Mouse (Mus musculus) retina, postnatal 1 day (tissue): ENCODE results near the gene Gm10382.
A peak's percentile ranks its signal among the peaks of the same experiment; 100 is the strongest.
"Not testable (repeated sequence)": the region's sequence is repeated elsewhere in the genome, so short reads cannot be mapped to it uniquely, and the experiment has no call there.

ENCODE experiments used
- DNase-seq: peaks from one replicate; pipeline ENCODE4 v3.0.0-alpha.2; 2012

The Gm10382 gene

DNA sequence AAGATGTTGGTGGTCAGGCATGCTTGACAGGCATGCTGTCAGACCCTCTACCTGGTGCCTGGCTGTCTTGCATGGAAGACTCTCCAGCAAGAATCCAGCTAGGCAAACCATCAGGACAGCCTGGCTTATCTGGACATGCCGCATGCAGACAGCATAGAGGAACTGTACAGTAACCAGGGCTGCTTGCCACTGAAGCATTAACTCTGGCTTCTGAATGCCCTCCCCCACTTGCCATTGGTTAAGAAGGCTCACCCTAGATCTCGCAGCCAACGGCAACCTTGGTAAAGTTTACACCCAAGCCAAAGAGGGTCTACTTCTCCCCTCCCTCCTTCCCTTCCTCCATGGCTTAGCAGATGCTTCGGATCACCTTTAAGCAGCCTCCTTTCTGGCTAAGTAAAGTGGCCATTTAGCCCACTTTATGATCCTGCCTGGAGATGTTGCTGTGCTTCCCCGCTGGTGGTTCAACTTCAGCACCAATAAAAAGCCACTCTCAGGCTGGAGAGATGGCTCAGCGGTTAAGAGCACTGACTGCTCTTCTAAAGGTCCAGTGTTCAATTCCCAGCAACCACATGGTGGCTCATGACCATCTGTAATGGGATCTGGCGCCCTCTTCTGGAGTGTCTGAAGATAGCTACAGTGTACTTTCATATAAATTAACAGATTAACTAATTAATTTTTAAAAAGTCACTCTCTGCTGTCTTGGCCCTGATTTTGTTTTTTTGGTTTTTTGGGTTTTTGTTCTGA lies 18.0 kb upstream of the Gm10382 start:
- no peak for DNase-seq

DNA sequence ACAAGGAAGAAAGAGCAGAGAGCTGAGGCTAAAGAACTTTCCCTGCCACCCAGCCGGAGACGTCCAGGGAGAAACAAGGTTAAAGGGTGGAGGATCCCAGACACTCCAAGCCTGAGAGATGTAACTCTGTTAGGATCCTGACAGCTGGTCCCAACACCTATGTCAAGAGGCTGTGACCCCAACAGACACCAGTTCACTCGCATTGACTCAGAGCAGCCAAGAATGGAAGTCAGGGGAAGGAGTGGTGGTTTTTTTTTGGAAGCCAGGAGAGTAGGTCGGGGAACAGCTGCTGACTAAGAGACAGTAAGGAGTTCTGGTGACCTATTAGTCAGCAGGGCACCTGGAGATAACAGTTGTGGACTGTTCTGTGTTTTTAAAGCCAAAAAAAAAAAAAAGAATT lies 17.1 kb upstream of the Gm10382 start:
- DNase-seq: no peak

DNA sequence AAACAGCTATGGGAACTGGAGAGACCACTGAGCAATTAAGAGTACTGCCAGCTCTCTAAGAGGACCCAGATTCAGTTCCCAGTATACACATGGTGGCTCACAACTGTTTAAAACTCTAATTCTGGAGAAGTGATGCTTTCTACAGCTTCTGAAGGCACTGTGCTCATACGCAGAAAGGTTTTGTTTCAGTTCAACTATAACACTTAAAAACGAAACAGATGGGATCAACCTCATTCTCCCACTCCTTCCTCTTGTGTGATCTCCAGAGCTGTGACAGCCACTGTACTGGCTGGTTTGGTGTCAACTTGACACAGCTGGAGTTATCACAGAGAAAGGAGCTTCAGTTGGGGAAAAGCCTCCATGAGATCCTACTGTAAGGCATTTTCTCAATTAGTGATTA lies 13.3 kb upstream of the Gm10382 start:
- DNase-seq: no peak

DNA sequence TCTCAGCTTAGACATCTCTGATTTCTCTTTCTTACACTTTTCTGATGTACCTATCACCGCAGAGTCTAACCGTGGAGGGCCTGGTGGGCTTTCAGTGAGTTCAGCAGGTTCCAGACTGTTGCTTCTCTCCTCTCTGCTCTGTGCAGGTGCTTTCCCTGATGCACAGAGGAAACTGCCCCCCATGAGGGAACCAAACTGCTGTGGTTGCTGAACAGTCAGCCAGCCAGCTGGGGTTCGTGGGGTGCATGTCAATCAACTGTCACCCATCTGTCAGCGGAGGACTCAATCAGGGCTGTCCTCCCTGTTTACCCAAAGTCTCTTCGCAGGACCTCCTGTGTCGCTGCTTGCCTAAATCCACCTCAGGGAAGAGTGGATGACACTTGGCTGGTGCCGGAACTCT lies 11.9 kb upstream of the Gm10382 start:
- no peak for DNase-seq

DNA sequence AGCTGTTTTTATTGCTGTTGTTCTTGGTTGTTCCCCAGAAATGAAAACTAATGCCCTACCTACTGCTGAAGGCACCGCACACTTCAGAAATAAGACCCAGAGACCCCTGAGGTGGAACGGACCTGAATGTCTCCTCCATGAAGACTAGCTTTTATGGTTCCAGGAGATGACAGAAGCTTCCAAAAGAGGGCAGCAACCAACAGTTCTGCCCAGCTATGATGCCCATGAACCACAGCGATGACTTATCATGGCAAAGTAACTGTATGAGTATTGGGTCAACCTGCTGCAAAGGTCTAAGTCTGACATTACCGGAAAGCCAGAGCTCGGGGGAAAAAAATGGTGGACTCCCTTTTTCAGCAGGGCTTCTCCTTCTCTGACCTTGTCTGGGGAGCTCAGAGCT lies 10.2 kb upstream of the Gm10382 start:
- no peak for DNase-seq

DNA sequence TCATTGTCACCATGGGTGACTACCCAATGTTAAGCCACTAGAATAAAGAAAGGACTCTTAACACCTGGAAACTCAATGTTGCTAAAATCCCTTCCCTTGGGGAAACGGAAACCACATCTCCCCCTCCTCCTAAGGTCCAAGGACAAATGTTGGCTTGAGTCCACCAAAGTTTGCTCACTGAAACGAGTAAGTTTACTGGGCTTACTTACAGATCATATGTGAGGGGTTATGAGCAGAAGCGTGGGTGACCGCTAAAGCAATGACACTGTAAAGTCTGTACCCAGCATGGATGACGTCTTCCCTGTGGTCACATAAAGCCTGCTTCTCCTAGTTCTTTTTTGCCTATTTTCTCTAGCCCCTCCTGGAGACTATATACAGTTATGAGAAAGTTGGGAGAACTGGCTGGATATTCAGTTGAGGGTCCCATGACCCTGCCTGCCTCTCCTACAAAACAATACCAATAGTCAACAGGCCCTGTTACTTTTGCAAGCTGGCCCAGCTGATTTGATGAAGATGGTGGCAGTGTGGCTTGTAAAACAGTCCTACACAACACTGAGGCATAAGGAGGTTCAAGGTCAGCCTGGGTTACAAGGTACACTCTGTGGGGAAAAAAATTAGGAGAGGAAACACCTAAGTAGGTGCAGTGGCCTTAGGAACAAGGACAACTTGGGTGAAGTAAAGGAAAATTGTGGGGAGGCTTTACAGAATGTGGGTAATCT lies 7.0 kb upstream of the Gm10382 start:
- DNase-seq: no peak

DNA sequence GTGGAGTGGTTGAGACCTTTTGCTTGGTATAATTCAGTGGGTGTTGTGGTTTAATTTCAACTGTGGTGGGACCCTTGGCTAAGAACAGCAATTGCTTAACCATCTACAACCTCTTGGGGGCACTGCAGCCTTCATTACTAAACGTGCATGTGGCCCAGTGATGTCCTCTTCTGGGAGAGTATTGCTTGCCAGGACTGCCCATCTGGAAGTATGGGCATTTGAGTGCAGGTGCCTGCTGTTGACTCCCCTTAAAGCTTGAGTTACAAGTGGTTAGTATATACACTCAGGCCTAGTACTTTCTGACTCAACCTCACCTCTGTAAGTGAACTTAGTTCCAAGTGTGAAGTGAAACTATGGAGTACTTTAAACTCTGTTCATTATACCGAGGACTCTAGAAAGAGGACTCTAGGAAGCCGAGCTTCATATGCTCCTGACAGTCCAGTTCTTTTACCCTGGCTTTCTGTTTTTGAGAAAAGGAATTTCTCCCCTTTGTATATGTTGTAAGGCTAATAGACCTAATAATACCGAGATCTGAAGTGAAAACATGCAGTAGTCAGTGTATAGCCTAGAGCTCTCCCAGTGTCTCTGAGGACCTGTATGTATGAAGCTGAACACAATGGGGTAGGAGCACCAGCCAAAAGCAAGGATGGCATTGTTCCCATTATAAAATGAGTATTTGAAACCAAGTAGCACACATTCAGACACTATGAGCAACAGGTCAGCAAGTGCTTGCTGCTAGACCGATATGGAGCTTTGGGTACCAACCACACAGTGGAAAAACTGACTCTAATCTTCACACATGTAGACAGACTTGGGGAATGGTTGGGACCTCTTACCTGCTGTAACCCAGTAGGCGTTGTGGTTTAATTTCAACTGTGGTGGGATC lies 6.2 kb upstream of the Gm10382 start:
- peak; percentile 84 for DNase-seq

DNA sequence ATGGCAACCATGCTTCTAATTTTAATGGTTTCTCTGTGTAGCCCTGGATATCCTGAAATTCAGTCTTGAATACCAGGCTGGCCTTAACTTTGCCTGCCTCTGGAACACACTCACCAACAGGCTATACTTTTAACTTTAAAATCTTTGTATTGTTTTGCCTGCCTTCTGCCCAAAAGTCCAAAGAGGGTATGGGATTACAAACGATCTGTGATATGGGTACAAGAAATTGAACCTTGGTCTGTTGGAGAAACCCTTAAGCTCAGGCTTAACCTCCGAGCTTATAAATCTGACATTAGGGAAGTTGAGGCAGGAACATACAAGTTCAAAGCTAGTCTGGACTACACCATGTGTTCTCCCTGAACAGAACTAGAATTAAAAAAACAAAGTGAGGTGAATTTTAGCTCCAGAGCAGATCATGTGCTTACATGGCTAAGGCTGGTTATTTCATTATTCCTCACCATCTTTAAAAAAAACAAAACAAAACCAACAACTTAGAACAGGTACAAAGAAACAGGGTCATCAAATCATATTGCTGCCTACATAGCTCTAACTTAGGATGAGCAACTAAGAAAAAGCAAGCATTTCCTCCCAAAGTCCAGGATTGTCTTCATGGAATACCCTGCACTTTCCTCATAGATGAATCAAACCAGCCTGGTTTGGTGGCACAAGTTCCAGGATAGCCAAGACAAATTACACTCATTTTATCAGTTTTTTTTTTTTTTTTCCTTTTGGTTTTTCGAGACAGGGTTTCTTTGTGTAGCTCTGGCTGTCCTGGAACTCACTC lies 5.3 kb upstream of the Gm10382 start:
- DNase-seq: no peak

DNA sequence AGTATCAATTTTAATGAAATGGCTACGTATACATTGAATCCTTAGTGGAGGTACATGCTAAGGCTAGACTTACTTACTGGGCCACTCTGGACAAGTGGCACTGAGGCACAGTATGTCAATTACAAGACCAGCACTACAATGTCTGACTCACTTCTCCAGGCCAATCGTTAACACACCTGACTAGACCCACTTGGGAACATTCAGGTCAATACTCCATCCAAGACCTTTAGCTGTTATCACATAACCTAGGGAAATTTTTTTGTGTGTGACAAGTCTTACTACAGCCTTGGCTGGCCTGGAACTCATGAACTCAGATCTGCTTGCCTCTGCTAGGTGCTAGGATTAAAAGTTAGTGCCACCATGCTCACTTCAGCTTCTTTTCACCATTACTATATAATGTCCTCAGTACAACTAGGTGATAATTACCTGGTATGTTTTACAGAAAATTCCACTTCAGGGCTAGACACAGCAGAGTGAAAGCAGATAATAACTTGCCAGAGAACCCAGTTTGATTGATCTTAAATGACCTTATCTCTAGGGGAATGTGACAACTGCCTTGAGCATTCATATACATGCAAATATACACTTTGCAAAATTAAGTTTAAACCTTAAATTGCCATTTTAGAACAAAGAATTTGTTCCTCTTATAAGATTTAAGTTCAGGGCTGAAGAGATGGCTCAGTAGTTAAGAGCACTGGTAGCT lies 4.5 kb upstream of the Gm10382 start:
- no peak for DNase-seq

DNA sequence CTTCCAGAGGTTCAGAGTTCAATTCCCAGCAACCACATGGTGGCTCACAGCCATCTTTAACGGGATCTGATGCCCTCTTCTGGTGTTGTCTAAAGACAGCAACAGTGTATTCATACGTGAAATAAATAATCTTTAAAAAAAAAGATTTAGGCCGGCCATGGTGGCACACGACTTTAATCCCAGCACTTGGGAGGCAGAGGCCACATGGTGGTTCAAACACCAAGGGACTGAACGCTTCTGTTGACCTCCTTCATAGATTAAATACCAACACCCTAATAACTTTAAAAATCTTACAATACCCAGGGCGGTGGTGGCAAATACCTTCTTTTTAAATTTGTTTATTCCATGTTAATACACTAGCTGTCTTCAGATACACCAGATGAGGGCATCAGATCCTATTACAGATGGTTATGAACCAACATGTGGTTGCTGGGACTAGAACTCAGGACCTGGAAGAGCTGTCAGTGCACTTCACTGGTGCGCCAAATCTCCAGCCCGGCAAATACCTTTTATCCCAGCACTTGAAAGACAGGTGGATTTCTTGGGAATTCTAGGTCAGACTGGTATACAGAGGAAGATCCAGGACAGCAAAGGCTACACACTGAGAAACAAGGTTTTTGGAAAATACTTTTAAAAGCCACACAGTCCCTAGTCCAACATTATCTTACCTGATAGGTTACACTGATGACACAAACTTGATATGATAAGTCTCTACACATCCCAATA lies 3.7 kb upstream of the Gm10382 start:
- no peak for DNase-seq

DNA sequence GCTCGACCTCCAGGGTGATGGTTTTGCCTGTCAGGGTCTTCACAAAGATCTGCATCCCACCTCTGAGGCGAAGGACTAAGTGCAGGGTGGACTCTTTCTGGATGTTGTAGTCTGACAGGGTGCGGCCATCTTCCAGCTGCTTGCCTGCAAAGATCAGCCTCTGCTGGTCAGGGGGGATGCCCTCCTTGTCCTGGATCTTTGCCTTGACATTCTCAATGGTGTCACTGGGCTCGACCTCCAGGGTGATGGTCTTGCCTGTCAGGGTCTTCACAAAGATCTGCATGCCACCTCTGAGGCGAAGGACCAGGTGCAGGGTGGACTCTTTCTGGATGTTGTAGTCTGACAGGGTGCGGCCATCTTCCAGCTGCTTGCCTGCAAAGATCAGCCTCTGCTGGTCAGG lies 1.8 kb upstream of the Gm10382 start:
- DNase-seq: not testable (repeated sequence)

DNA sequence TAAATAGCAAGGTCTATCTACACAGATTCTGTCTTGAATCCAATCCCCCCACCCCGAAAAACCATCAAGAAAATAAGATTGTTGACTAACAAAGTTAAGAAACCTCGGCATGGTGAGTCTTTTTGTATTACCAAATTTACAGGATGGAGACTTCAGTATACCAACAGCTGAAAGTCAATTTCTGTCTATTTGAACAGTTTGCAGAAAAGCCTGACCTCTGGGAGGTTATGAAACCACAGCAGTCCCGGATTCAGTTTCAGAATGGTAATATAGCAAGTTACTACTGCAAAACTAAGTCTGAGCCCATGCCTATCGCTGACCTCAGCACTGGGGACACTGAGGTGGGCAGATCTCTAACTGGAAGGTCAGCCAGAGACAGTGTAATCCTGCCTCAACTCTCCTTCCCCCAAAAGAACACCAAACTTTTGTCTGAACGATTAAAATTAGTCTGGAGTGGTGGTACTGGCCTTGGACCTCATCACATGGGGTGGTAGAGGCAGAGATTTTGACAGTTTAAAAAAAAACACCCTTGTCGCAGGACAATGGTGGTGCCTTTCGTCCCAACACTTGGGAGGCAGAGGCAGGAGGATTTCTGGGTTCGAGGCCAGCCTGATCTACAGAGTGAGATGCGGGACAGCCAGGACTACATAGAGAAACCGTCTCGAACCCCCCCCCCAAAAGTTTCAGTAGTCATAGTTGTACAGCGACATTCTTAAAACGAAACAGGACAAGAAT lies 597 bp upstream of the Gm10382 start:
- DNase-seq: no peak

DNA sequence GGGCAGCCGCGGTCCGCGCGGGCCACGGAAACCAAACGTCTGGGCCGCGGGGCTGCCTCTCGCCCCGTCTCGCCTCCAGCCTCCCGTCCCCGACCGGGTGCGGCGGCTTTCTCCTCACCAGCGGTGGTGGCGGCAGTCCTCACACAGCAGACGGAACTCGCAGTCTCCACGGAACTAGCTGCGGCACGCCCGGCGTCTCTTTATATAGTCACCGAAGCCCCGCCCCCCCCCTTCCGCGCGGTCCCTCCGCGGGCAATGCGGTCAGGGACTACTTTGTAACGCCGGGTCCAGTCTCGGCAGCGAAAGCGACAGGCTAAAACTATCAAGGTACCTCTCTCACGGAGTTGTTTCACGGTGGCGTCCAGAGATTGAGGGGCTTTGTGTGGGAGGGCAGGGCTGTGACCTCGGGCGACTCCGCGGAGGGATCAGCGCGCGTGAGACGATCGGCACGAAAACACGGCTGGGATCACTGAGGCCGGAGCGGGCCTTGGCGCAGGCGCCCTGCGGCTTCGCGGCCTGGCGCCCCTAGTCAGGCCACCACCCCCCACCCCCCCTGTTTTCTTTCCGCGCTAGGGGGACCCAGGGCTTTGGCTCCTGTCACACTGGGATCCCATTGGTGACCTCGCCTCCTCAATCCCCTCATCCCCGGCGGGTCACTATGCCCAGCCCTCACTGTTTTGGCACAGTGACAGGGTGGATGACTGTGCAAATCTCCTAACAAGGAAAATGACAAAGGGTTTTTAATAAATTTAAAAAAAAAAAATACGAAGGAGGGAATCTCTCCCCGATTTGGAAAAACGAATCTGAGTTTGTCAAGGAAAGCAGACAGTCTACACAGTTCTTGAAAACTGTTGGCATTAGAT lies 688 bp downstream of the Gm10382 start, which contains the start of gene Ubc:
Gene Ubc (minus strand): TSS at position 624 of the 863 bp plus-strand sequence.
- DNase-seq: peak; percentile 96

DNA sequence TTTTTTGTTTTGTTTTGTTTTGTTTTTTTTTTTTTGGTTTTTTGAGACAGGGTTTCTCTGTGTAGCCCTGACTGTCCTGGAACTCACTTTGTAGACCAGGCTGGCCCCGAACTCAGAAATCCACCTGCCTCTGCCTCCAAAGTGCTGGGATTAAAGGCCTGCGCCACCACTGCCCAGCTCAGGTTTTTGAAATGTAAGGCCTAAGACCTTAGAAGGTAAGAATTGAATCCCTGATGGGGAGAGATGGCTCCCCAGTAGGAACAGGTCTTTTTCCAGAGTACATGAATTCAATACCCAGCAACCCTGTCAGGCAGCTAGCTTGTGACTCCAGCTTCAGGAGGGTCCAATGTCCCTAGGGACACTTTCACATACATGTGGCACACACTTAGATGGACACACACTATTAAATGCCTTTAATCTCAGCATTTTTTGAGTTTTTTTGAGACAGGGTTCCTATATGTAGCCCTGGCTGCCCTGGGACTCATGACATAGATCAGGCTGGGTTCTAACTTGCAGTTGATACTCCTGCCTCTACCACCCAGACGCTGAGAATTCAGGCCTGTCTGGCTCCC lies 1.9 kb downstream of the Gm10382 start:
- no peak for DNase-seq

DNA sequence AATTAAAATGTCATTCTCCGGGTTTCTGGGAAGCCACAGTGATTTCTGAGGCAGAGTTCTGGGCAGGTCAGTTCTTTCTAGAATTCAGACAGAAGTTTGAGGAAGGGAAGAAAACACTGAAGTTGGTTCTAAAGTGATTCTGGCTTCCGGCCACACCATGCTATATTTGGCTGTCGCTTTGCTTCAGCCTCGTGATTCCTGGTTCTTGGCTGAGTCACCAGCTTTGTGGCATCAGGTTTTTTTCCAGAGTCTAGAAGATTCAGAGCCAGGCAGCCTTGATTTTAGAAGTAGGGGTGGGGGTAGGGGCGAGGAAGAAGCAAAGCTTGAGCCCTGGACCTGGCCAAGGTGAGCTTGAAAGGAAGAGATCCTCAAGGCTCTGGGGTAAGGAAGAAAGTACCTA lies 2.5 kb downstream of the Gm10382 start:
- DNase-seq: no peak

DNA sequence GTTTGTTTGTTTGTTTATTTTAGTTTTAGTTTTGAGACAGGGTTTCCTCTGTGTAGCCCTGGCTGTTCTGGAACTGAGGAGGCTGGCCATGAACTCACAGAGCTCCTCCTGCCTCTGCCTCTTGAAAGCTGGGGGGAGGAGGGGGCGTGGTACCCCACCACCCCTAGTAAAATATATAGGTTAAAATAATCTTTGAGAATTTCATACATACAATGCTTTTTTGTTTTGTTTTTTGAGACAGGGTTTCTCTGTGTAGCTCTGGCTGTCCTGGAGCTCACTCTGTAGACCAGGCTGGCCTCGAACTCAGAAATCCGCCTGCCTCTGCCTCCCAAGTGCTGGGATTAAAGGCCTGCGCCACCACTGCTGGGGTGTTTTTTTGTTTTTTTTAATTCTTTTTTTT lies 3.1 kb downstream of the Gm10382 start:
- not testable (repeated sequence) for DNase-seq

DNA sequence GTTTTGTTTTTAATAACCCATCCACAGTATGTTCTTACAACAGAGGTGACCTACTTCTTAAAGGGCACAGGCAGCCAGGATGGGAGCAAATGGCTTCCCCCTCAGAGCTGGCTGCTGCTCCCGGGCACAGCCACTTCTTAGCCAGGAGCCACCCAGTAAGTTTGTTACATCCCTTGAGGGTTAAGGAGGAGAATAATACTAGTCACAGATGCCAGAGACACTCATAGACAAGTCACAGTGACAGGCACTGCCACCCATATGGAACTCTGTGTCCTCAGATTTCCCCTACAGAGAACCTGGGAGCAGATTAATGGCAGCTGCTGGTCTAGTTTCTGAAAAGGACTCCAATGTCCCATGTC lies 3.5 kb downstream of the Gm10382 start:
- DNase-seq: no peak

DNA sequence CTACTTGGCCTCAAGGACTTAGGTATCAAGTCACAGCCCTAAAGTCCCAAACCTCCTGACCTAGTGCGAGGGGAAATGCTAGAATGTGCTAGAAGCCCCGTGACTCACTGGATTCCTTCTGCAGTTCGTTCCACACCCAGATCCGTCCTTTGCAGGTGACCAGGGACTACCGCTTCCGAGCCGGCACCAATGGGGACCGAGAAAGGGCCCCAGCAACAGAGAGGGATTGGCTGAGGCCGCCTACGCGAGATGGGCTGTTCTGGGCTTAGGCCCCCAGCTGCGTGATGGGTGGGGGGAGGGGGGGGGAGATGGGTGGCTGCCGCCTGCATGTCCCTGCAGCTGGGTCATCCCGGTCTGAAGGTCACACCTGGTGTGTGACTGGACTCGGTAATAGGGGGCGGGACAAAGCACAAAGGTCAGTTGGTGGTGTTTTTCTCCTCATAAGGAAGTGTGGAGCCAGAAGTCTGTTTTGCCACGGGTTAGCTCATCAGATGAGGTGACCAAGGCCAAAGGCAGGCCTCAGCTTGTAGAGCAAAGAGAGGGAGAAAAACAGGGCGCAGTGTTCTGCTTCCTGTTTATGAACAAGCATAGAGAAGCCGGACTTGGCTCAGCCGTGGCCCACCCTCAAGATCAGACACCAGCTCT lies 4.0 kb downstream of the Gm10382 start:
- peak; percentile 98 for DNase-seq
